Comparison of ENCODE assay signal across 9 mouse cellular contexts in the genomic region with DNA sequence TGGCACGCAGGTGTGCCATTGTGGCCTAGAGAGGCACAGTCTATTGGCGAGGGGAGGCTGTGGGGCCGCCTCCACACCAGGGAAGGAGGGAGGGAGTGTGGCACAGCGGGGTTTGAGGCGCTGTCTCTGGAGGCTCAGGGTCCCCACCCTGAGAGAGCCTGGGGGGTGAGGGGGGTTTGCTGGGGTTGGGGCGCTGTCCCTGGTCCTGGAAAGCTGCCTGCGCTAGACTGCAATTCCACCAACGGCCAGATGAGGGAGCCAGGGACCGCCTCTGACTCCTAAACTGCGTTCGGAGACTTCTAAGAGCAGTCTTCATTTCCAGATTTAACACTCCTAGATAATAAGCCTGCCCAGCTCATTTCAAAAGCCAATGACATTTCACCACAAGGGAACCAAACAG. TPM values are rescaled to one million over a fixed set of nuclear protein-coding genes. Genes with fewer than 3 reads are reported as not detected.
DNase-seq lines count a peak whose midpoint lies in the region; ATAC-seq and TF ChIP-seq lines count a peak whose summit lies in the region.
"Had no signal": no experiment of that assay in that cellular context is flagged by ENCODE, and none has a peak within 500 bp of the region (broad histone marks: within the 10 kb centered on the region; RNA-seq: fewer than 3 reads in every experiment).

No protein-coding gene starts in this region.

- no peaks in the 10 kb centered on the region for H3K36me3 ChIP-seq in forebrain, embryonic 14.5 days (ENCODE audit: control insufficient read depth, insufficient read depth, low read length)
- H3K36me3 ChIP-seq in liver, embryonic 11.5 days (ENCODE audit: control insufficient read depth, insufficient read depth, low read length) = no peaks in the 10 kb centered on the region
- no peaks in the 10 kb centered on the region for H3K36me3 ChIP-seq in neural tube, embryonic 12.5 days
- no peaks in the 10 kb centered on the region for H3K36me3 ChIP-seq in testis, adult 2 months (ENCODE audit: control insufficient read depth, insufficient read depth, low read length)
- H3K36me3 ChIP-seq: embryonic facial prominence, embryonic 13.5 days had no signal

- 8% methylated on average over 11 of the region's 11 CpGs for WGBS in forebrain, embryonic 14.5 days
- WGBS in liver, embryonic 11.5 days = 13% methylated on average over 11 of the region's 11 CpGs
- 8% methylated on average over 11 of the region's 11 CpGs for WGBS in neural tube, embryonic 12.5 days

- H3K4me2 ChIP-seq in forebrain, embryonic 14.5 days (ENCODE audit: low read length) = no peak overlapping the region
- no peak overlapping the region for H3K4me2 ChIP-seq in liver, embryonic 11.5 days
- H3K4me2 ChIP-seq in neural tube, embryonic 12.5 days (replicated peaks) = 0 out of 2 replicates have a peak overlapping the region, but pooled peaks have one; percentile 25
- H3K4me2 ChIP-seq: embryonic facial prominence, embryonic 13.5 days had no signal

- no peak overlapping the region for H3K27ac ChIP-seq in forebrain, embryonic 14.5 days (ENCODE audit: low read depth, low read length)
- H3K27ac ChIP-seq in liver, embryonic 11.5 days (ENCODE audit: low read depth, low read length) = no peak overlapping the region
- H3K27ac ChIP-seq in neural tube, embryonic 12.5 days = no peak overlapping the region
- no peak overlapping the region for H3K27ac ChIP-seq in testis, adult 2 months (ENCODE audit: control insufficient read depth, insufficient read depth, low read depth, low read length)
- H3K27ac ChIP-seq: embryonic facial prominence, embryonic 13.5 days had no signal

- H3K9ac ChIP-seq in forebrain, embryonic 14.5 days (ENCODE audit: low read length) = no peak overlapping the region
- H3K9ac ChIP-seq in liver, embryonic 11.5 days (ENCODE audit: low read depth, low read length) = no peak overlapping the region
- H3K9ac ChIP-seq in neural tube, embryonic 12.5 days = no peak overlapping the region
- H3K9ac ChIP-seq: embryonic facial prominence, embryonic 13.5 days had no signal

- H3K9me3 ChIP-seq in forebrain, embryonic 14.5 days (replicated peaks; ENCODE audit: control insufficient read depth, low read length) = no peaks in the 10 kb centered on the region
- no peaks in the 10 kb centered on the region for H3K9me3 ChIP-seq in liver, embryonic 11.5 days (ENCODE audit: control insufficient read depth, low read length)
- H3K9me3 ChIP-seq in neural tube, embryonic 12.5 days = no peaks in the 10 kb centered on the region
- H3K9me3 ChIP-seq: embryonic facial prominence, embryonic 13.5 days had no signal

- TF ChIP-seq CTCF in testis, adult 2 months (IDR thresholded peaks at IDR 0.05; ENCODE audit: control insufficient read depth, insufficient read depth, insufficient replicate concordance, low read depth, low read length) = peak; percentile 88; the same call in 1 of the 2 replicates

- H3K4me3 ChIP-seq in forebrain, embryonic 14.5 days (ENCODE audit: low read depth, low read length) = no peak overlapping the region
- no peak overlapping the region for H3K4me3 ChIP-seq in liver, embryonic 11.5 days (ENCODE audit: low read depth, low read length)
- H3K4me3 ChIP-seq in neural tube, embryonic 12.5 days = no peak overlapping the region
- no peak overlapping the region for H3K4me3 ChIP-seq in testis, adult 2 months (ENCODE audit: control insufficient read depth, low read depth, low read length)
- H3K4me3 ChIP-seq: embryonic facial prominence, embryonic 13.5 days had no signal

- peaks cover 12% of the 10 kb centered on the region for H3K4me1 ChIP-seq in forebrain, embryonic 14.5 days (ENCODE audit: control insufficient read depth, insufficient read depth, low read length)
- no peaks in the 10 kb centered on the region; the same call in 1 of the 2 replicates for H3K4me1 ChIP-seq in liver, embryonic 11.5 days (replicated peaks; ENCODE audit: control insufficient read depth, insufficient read depth, low read length)
- H3K4me1 ChIP-seq in neural tube, embryonic 12.5 days = peaks cover 10% of the 10 kb centered on the region
- H3K4me1 ChIP-seq in testis, adult 2 months (ENCODE audit: control insufficient read depth, insufficient read depth, low read length) = peaks cover 2% of the 10 kb centered on the region

- ATAC-seq in forebrain, embryonic 14.5 days = peak; percentile 24; the same call in 1 of the 2 replicates
- no peak for ATAC-seq in liver, embryonic 11.5 days (replicated peaks; ENCODE audit: low FRiP score)
- no peak for ATAC-seq in neural tube, embryonic 12.5 days (ENCODE audit: low FRiP score, low read depth)

- H3K27me3 ChIP-seq in forebrain, embryonic 14.5 days (replicated peaks; ENCODE audit: control insufficient read depth, insufficient read depth, low read length) = no peaks in the 10 kb centered on the region
- H3K27me3 ChIP-seq in liver, embryonic 11.5 days (replicated peaks; ENCODE audit: control insufficient read depth, insufficient read depth, low read length) = peaks cover 34% of the 10 kb centered on the region
- H3K27me3 ChIP-seq in neural tube, embryonic 12.5 days (replicated peaks) = peaks cover 31% of the 10 kb centered on the region
- no peaks in the 10 kb centered on the region for H3K27me3 ChIP-seq in testis, adult 2 months (ENCODE audit: control insufficient read depth, insufficient read depth, low read length)

- peak; percentile 81 for DNase-seq in layer of hippocampus, adult 11-12 months (ENCODE audit: low spot score)
- DNase-seq in layer of hippocampus, adult 9-11 months = no peak
- peak; percentile 50 for DNase-seq in c-Kit-positive CD71-positive TER-119-negative erythroid progenitor cells, embryonic 14.5 days (ENCODE audit: low read depth)
- peak; percentile 82 for DNase-seq in forebrain, embryonic 14.5 days (ENCODE audit: low spot score)
- peak; percentile 71 for DNase-seq in induced T-regulatory cell, adult 2 months (ENCODE audit: low read depth)
- peak; percentile 79 for DNase-seq in liver, embryonic 11.5 days (ENCODE audit: low spot score)

- no peak for TF ChIP-seq POLR2A in testis, adult 2 months (IDR thresholded peaks at IDR 0.05; ENCODE audit: control insufficient read depth, low read depth, low read length)

RNA-seq across cellular contexts. Expression of a gene that starts 11.5 kb away (rescaled TPM):
- polyA plus RNA-seq in forebrain, embryonic 14.5 days (2014; fragmentation: Nextera tagmentation; extraction: Ambion mirVana) = 25.5 and 32.7 TPM in 2 replicates
- 3.2 and 4.1 TPM in 2 replicates for polyA plus RNA-seq in liver, embryonic 11.5 days (2014; fragmentation: Nextera tagmentation; extraction: Ambion mirVana)
- polyA plus RNA-seq in neural tube, embryonic 12.5 days (2016; fragmentation: Nextera tagmentation; extraction: Ambion mirVana) = 18.3 and 24.7 TPM in 2 replicates
- 20.8 and 27.9 TPM in 2 replicates for polyA plus RNA-seq in testis, adult 2 months (2012; rRNA removed)
